Mouse (Mus musculus): Measurements from ENCODE around the gene Gm3636.
"Not testable (repeated sequence)": the region's sequence is repeated elsewhere in the genome, so short reads cannot be mapped to it uniquely, and the experiment has no call there.

Gene Gm3636

GRCm38 (mm10) chr14:6742232-6742631, at the start of gene Gm3636:
Gene Gm3636, minus strand, starts transcription at chr14:6742332.
- not testable (repeated sequence) for DNase-seq (ENCODE audit: low read depth, low spot score)

DNA sequence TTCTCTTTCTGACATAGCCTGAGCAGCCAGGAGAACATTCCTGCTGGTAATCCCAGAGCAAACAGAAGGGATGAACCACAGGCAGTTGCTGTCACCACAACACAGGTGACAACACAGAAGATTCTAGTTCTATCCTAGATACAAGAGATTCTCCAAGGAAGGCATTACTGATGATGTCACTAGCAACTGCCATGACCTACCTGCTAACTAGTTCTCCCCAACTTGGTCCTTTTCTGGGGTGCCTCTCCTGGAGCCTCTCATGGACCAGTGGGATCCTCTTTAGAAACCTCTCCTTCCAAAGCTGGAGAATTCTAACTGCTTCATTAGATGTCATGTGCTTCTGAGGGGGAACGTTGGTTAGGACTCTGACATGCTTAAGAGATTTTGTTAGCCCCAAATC, 32.2 kb upstream of the Gm3636 start, which contains the start of gene Gm8362:
Gene Gm8362 (minus strand): TSS at position 101 of the 400 bp plus-strand sequence.
- not testable (repeated sequence) for DNase-seq (ENCODE audit: low read depth, low spot score)

- DNase-seq (ENCODE audit: low read depth, low spot score): not testable (repeated sequence)
Observed at GRCm38 (mm10) chr14:6757231-6757536, 15.1 kb upstream of the Gm3636 start.

- DNase-seq (ENCODE audit: low read depth, low spot score): not testable (repeated sequence)
Observed at GRCm38 (mm10) chr14:6756384-6757230, 14.5 kb upstream of the Gm3636 start.

DNA sequence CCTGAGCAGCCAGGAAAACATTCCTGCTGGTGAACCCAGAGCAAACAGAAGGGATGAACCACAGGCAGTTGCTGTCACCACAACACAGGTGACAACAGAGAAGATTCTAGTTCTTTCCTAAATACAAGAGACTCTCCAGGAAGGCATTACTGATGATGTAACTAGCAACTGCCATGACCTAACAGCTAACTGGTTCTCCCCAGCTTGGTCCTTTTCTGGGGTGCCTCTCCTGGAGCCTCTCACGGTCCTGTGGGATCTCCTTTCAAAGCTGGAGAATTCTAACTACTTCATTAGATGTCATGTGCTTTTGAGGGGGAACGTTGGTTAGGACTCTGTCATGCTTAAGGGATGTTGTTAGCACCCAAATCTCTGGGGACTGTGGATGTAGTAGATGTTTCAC, 22.0 kb downstream of the Gm3636 start, which contains the start of gene Gm8050:
Gene Gm8050 (minus strand): TSS at position 101 of the 400 bp plus-strand sequence.
- DNase-seq (ENCODE audit: low read depth, low spot score): not testable (repeated sequence)

Measured in A20 (cell line).